Mouse (Mus musculus) olfactory bulb, adult 2 months (tissue): ENCODE measurements around the gene Rnf166.

ENCODE experiments used
- CTCF ChIP-seq: fragments of 200-500 bp; IDR thresholded peaks from 2 replicates; pipeline ENCODE4 v1.5.1; 2012; ENCODE audit warnings: low read depth, mild to moderate bottlenecking, low read length, moderate library complexity; ENCODE audit not compliant: insufficient read depth
- POLR2A ChIP-seq: fragments of 200-500 bp; IDR thresholded peaks from 2 replicates; pipeline ENCODE4 v1.6.1; 2012; ENCODE audit warnings: mild to moderate bottlenecking, low read depth, low read length, moderate library complexity; ENCODE audit not compliant: insufficient read depth

GRCm38 (mm10) chr8:122500856-122501255, 25.0 kb upstream of the Rnf166 start:
- TF ChIP-seq CTCF (peak; percentile 47; the same call in 1 of the 2 replicates), POLR2A (no peak)
